Mouse (Mus musculus) midbrain, embryonic 11.5 days (tissue): ENCODE data around the gene Disc1. TPM values are rescaled to one million over a fixed set of nuclear protein-coding genes. Genes with fewer than 3 reads are reported as not detected.

Source experiments
- ATAC-seq: fragments of 200-750 bp; cut with Nextera tagmentation; 2 replicates; pipeline ENCODE4 v1.8.0; 2017; ENCODE audit warnings: moderate TSS enrichment, moderate library complexity; ENCODE audit not compliant: low FRiP score
- DNase-seq: peaks from one replicate; pipeline ENCODE4 v3.0.0; 2015; ENCODE audit warnings: low spot score; ENCODE audit errors: missing footprints
- H3K27ac ChIP-seq: fragments of 300-500 bp; sonication (generic); 2 replicates; pipeline ENCODE4 v1.5.1; 2014; ENCODE audit warnings: low read depth, low read length
- H3K27me3 ChIP-seq: fragments of 300-500 bp; sonication (generic); 2 replicates; pipeline ENCODE4 v1.6.1; 2014; ENCODE audit warnings: mild to moderate bottlenecking, low read length, moderate library complexity, mixed read lengths; ENCODE audit not compliant: control insufficient read depth, insufficient read depth
- H3K36me3 ChIP-seq: fragments of 300-500 bp; sonication (generic); 2 replicates; pipeline ENCODE4 v1.6.1; 2014; ENCODE audit warnings: mild to moderate bottlenecking, low read length, moderate library complexity, mixed read lengths; ENCODE audit not compliant: control insufficient read depth, insufficient read depth
- H3K4me1 ChIP-seq: fragments of 300-500 bp; sonication (generic); 2 replicates; pipeline ENCODE4 v1.6.1; 2014; ENCODE audit warnings: low read length; ENCODE audit not compliant: control insufficient read depth, insufficient read depth
- H3K4me2 ChIP-seq: fragments of 300-500 bp; sonication (generic); 2 replicates; pipeline ENCODE4 v1.6.1; 2014; ENCODE audit warnings: mild to moderate bottlenecking, moderate library complexity
- H3K4me3 ChIP-seq: fragments of 300-500 bp; sonication (generic); 2 replicates; pipeline ENCODE4 v1.5.1; 2014; ENCODE audit warnings: low read depth, low read length
- H3K9ac ChIP-seq: fragments of 300-500 bp; sonication (generic); 2 replicates; pipeline ENCODE4 v1.6.1; 2014; ENCODE audit warnings: low read length
- H3K9me3 ChIP-seq: fragments of 300-500 bp; sonication (generic); 2 replicates; pipeline ENCODE4 v1.6.1; 2016; ENCODE audit warnings: low read length; ENCODE audit not compliant: control insufficient read depth
- WGBS: fragments of 180-500 bp; shearing (Covaris S2); extraction: QIAGEN DNeasy Blood & Tissue Kit; methylation state at CpG from one replicate; pipeline ENCODE4 v1.1.7; 2014; 5-methylcytosine and 5-hydroxymethylcytosine counted together
- polyA plus RNA-seq: library from polyadenylated mRNA; unstranded; fragments of >200 nt; fragmentation: Nextera tagmentation; extraction: Ambion mirVana; gene quantifications from 2 replicates; pipeline ENCODE4 v1.2.1, GENCODE M21; 2014

Gene Disc1
- polyA plus RNA-seq, 1 experiment from 2014 or later: 0.82 TPM

DNA sequence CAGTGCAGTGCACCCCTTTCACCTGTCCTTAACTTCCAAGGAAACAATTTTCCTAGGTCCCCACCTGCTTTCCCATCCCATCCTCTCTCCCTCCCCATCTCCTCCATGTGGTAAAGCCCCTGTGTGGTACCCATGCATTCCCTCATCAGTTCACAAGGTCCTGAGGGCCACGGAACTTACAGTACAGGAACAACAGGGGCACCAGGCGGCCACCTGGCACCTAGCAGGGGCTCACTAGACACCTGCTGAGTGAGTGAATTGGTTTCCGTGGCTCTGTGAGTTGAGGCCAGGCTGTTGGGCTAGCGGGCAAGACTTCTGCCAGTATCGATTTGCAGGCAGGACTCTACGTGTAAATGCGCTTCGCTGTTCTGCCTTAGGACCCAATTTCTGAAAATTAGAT is 152.4 kb downstream of the Disc1 start:
- Histone ChIP-seq H3K36me3 (no peaks in the 10 kb centered on the region), H3K9me3 (no peaks in the 10 kb centered on the region), H3K27me3 (no peaks in the 10 kb centered on the region; the same call in 1 of the 2 replicates), H3K9ac (no peak overlapping the region), H3K4me3 (no peak overlapping the region), H3K4me2 (no peak overlapping the region), H3K27ac (no peak overlapping the region), H3K4me1 (no peaks in the 10 kb centered on the region)
- WGBS: 66% methylated on average over 8 of the region's 8 CpGs
- ATAC-seq: no peak
- no peak for DNase-seq

DNA sequence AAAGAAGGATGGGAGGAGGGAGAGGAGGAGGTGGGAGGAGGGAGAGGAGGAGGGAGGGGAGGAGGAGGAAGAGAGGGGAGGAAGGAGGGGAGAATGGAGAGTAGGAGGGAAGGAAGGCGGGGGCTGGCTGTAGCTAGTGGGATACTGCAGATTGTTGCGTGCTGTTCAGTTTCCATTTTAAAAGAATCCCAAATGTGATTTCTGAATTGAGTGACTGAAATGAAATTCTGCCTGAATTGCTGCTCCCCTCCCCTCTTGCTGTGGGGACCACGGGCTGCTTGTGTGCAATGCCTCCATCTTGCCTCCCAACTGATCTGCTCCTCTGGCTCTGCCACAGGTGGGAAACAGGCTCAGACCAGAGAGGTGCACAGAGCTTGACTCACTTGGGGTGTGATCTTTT is 153.0 kb downstream of the Disc1 start:
- Histone ChIP-seq H3K27me3 (no peaks in the 10 kb centered on the region; the same call in 1 of the 2 replicates), H3K9ac (no peak overlapping the region), H3K36me3 (no peaks in the 10 kb centered on the region), H3K27ac (no peak overlapping the region), H3K9me3 (no peaks in the 10 kb centered on the region), H3K4me1 (peaks cover 4% of the 10 kb centered on the region; the same call in 1 of the 2 replicates), H3K4me3 (no peak overlapping the region), H3K4me2 (no peak overlapping the region)
- 92% methylated on average over 3 of the region's 3 CpGs for whole genome bisulfite sequencing
- no peak for DNase-seq
- no peak for ATAC-seq

DNA sequence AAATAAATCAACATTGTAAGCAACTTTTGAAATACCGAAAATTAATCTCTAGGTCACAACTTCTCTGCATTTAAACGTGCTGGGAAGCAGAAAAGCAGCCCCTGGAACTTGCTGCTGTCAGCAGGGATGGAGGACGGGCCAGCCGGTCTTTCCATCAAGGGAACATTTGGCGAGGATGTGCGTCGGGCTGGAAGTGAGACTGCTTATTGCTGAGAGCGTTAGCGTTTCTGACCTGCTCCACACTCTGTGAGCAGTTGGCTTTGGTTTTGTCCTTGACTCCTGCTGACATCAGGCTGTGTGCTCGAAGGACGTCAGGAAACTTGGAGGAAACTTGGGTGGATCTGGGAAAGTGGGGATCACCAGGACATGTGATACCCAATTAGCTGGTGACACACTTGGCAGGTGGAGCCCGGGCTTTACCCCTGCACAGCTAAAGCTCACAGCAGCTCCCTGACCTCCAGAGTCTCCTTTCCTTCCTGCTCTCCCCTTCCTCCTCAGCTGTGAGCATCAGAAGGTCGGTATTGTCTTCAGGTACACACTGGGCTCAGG is 158.7 kb downstream of the Disc1 start:
- no peak overlapping the region for H3K27ac ChIP-seq
- 50% methylated on average over 13 of the region's 13 CpGs for WGBS
- H3K9ac ChIP-seq: no peak overlapping the region
- peaks cover 9% of the 10 kb centered on the region; the same call in 1 of the 2 replicates for H3K4me1 ChIP-seq
- no peaks in the 10 kb centered on the region for H3K9me3 ChIP-seq
- no peaks in the 10 kb centered on the region; the same call in 1 of the 2 replicates for H3K27me3 ChIP-seq
- ATAC-seq (no peak), DNase-seq (no peak)
- no peak overlapping the region for H3K4me2 ChIP-seq
- H3K4me3 ChIP-seq: no peak overlapping the region
- no peaks in the 10 kb centered on the region for H3K36me3 ChIP-seq

DNA sequence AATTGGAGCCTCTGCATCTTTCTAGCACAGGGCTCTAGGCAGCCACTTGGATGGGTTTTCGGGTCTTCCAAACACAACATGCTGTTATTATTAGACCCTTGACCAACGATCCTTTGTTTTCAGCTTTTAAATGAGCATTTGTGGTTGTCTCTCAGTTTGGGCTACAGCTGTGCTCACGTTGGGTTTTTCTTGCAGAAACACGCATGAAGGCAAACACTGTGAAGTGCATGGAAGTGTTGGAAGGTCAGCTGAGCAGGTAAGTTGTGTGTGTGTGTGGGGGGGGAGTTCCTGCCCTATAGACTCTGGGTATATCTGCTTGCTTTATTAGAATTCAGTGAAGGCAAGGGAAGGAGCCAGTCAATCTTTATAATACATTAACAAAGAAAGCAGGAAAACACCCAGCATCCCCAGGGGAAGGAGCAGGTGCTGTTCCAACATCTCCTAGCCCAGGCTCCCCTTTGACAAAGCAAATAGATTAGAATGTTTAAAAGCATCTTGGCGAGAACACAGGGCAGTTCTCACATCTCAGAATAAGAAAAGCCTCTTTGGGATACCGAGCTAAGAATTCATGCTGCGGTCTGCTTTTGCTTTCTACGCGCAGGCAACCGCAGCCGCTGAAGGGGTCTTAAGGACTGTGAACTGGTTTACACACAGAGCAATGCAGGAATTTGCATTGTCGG is 164.0 kb downstream of the Disc1 start:
- ATAC-seq (peak; percentile 63; the same call in 1 of the 2 replicates), DNase-seq (peak; percentile 91)
- H3K27ac ChIP-seq: peak overlapping the region; percentile 62
- no peaks in the 10 kb centered on the region for H3K27me3 ChIP-seq
- peak overlapping the region; percentile 34 for H3K4me2 ChIP-seq
- peaks cover 15% of the 10 kb centered on the region for H3K4me1 ChIP-seq
- H3K9me3 ChIP-seq: no peaks in the 10 kb centered on the region
- WGBS: 17% methylated on average over 12 of the region's 12 CpGs
- no peak overlapping the region for H3K4me3 ChIP-seq
- H3K9ac ChIP-seq: peak overlapping the region; percentile 32; the same call in 1 of the 2 replicates
- H3K36me3 ChIP-seq: no peaks in the 10 kb centered on the region

DNA sequence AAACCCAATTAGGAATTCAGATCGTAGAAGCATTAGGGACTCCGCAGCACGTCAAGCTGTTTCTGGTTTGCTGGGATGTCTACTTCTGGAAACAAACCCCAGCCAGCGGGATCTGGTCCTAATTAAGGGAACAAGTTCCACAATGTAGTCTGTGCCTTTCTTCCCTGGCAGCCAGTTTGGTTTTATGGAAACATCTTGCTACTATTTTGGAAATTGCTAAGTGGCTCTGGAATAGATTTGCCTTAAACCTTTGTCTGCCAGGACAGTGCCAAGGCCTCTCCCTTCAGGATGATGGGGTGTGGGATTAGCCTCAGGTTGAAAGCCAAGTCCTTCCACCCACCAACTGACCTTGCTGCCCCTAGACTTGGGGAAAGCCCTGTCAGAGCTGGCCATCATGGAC is 164.7 kb downstream of the Disc1 start:
- H3K4me1 ChIP-seq: peaks cover 17% of the 10 kb centered on the region
- no peaks in the 10 kb centered on the region for H3K36me3 ChIP-seq
- ATAC-seq (no peak), DNase-seq (peak; percentile 96)
- peak overlapping the region; percentile 64 for H3K27ac ChIP-seq
- no peak overlapping the region for H3K4me3 ChIP-seq
- H3K4me2 ChIP-seq: peak overlapping the region; percentile 22; the same call in 1 of the 2 replicates
- H3K9ac ChIP-seq: peak overlapping the region; percentile 49
- 7% methylated on average over 4 of the region's 4 CpGs for WGBS
- no peaks in the 10 kb centered on the region for H3K9me3 ChIP-seq
- H3K27me3 ChIP-seq: no peaks in the 10 kb centered on the region

DNA sequence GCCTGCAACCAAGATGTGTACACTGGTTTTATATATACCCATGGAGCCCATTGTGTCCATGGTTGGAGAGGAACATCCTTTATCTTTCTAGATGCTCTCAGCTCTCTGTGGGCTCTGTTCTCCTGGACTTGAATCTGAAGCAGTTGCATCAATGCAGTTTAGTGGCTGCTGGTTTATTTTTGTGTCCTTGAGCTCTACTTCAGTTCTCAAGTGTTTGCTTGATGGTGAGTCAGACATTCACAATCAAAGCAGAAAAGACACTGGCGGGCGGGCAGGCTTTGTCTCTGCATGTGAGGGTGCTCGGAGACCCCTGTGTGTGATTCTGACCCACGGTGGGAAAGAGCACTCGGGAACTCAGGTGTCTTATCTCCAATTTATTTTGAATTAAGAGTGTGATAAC is 166.6 kb downstream of the Disc1 start:
- H3K9ac ChIP-seq: no peak overlapping the region
- WGBS: 84% methylated on average over 5 of the region's 5 CpGs
- H3K4me3 ChIP-seq: no peak overlapping the region
- no peak overlapping the region for H3K27ac ChIP-seq
- H3K4me1 ChIP-seq: peaks cover 20% of the 10 kb centered on the region
- H3K36me3 ChIP-seq: no peaks in the 10 kb centered on the region
- no peaks in the 10 kb centered on the region for H3K9me3 ChIP-seq
- no peak overlapping the region for H3K4me2 ChIP-seq
- H3K27me3 ChIP-seq: no peaks in the 10 kb centered on the region
- DNase-seq (no peak), ATAC-seq (no peak)

DNA sequence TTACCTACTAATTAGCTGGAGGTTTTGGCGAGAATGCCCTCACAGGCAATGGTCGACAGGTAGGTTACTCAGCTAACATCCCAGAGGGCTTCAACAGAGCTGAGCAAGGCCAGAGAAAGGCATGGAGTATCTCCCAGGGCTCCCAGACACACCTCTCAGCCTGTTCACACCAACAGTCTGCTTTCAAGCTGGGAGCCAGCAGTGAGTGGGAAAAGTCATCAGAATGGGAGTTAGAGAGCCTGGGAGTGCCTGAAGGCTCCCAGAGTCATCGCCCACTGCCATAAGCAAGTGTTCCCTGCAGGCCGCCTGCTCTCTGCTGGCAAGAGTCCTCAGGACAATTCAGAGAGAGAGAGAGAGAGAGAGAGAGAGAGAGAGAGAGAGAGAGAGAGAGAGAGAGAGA is 167.1 kb downstream of the Disc1 start:
- DNase-seq (no peak), ATAC-seq (no peak)
- 66% methylated on average over 4 of the region's 4 CpGs for WGBS
- no peak overlapping the region for H3K4me3 ChIP-seq
- no peaks in the 10 kb centered on the region for H3K27me3 ChIP-seq
- peaks cover 20% of the 10 kb centered on the region for H3K4me1 ChIP-seq
- H3K4me2 ChIP-seq: no peak overlapping the region
- no peaks in the 10 kb centered on the region for H3K9me3 ChIP-seq
- no peak overlapping the region for H3K9ac ChIP-seq
- no peak overlapping the region for H3K27ac ChIP-seq
- no peaks in the 10 kb centered on the region for H3K36me3 ChIP-seq

DNA sequence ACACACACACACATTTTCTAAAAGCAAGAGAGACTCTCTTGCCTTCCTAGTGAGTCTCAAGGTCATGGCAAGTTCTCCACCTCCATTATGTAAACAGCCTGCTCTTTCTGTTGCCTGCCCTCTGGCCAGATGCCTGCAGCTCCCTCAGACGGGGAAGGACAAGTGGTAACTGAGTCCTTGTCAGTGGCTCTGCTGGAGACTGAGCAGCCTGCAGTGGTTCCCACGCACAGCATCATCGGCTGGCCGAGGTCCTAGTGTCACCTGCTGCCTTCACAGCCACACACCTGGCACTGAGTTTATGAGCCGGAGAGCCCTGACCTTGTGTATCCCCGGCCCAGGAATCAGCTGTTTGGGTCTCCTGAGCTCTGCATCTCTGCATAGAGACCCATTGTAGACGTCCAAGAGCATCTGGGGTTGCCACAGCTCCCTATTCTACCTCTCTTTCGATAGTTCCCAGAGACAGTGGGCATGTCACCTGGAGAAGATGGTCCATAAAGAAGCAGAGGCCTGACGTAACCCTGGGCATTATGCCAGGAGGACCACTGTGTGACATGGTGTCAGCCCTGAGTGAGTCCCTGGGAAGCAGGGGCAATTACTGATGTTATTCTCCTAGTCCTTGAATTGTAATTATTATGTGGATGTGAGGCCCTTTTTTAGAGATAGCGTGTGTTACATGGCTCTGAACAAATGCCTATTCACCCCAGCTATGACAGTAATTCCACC is 169.2 kb downstream of the Disc1 start:
- H3K4me2 ChIP-seq: no peak overlapping the region
- no peak overlapping the region for H3K27ac ChIP-seq
- no peak for ATAC-seq
- H3K36me3 ChIP-seq: no peaks in the 10 kb centered on the region
- H3K9ac ChIP-seq: no peak overlapping the region
- 71% methylated on average over 10 of the region's 10 CpGs for WGBS
- H3K4me3 ChIP-seq: no peak overlapping the region
- H3K9me3 ChIP-seq: no peaks in the 10 kb centered on the region
- peaks cover 19% of the 10 kb centered on the region for H3K4me1 ChIP-seq
- DNase-seq: no peak
- H3K27me3 ChIP-seq: no peaks in the 10 kb centered on the region

DNA sequence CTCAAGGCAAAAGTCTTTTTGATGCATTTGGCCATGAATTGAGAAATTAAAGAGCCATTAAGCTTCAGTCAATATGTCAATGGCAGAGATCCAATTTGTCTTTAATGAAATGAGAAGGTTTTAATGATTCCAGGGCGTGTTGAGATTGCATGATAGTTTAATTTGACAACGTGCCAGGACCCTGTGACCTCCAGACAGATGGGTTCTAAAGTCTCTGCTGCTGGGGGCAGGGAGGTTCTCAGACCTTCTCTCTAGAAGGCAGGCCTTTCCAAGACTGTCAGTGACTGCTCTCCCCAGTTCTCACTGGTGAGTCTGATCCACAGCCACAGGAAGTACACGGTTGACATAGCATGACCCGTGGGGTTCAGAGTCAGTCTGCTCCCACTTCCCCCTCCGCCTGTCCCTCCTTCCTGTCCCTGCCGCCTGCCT is 170.3 kb downstream of the Disc1 start:
- H3K9ac ChIP-seq: no peak overlapping the region
- no peak overlapping the region for H3K27ac ChIP-seq
- H3K36me3 ChIP-seq: no peaks in the 10 kb centered on the region
- WGBS: 72% methylated on average over 6 of the region's 6 CpGs
- H3K27me3 ChIP-seq: no peaks in the 10 kb centered on the region
- DNase-seq: no peak
- no peaks in the 10 kb centered on the region for H3K9me3 ChIP-seq
- no peak overlapping the region for H3K4me3 ChIP-seq
- H3K4me1 ChIP-seq: peaks cover 9% of the 10 kb centered on the region
- H3K4me2 ChIP-seq: no peak overlapping the region
- no peak for ATAC-seq
